Mouse (Mus musculus): ENCODE results near the gene Fam71d. TPM values are rescaled to one million over a fixed set of nuclear protein-coding genes. Genes with fewer than 3 reads are reported as not detected.

The Fam71d gene
- not detected in 2 replicates for polyA plus RNA-seq (2015; fragmentation: Nextera tagmentation; extraction: Ambion mirVana)

DNA sequence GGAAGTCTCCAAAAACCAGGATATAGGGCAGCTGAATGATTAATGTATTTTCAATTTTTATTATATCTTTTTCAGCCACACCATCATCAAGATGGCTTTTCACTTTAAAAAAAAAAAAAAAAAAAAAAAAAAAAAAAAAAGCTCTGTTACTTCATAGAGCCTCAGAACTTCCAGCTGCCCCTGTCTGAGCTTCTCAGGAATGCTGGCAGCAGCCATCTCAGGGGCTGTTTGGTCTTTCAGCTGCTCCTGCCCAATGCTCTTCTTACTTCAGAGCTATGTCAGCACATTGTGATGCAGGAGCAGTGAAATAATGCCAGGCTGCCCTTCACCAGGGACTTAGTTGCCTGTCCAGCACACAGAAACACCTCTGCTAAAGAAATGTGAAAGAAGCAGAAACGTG lies at the start of gene Fam71d:
Fam71d (plus strand) TSS at position 211 of the 400 bp plus-strand sequence.
- no peak for ATAC-seq (ENCODE audit: insufficient number of reproducible peaks, low FRiP score, low TSS enrichment, low read depth)
- H3K36me3 ChIP-seq, result no peaks in the 10 kb centered on the region
- no peak within 1 kb of the TSS for H3K9ac ChIP-seq
- H3K27ac ChIP-seq (replicated peaks), result no peak within 1 kb of the TSS
- no peak within 1 kb of the TSS for H3K4me3 ChIP-seq (replicated peaks)
- WGBS, result 81% methylated on average over 1 of the region's 1 CpGs
- H3K4me2 ChIP-seq (replicated peaks), result no peak within 1 kb of the TSS
- no peaks in the 10 kb centered on the region for H3K9me3 ChIP-seq (replicated peaks)
- H3K4me1 ChIP-seq, result no peaks in the 10 kb centered on the region
- no peaks in the 10 kb centered on the region for H3K27me3 ChIP-seq

- Histone ChIP-seq H3K27me3 (no peaks in the 10 kb centered on the region), H3K9me3 (replicated peaks) (no peaks in the 10 kb centered on the region), H3K4me2 (replicated peaks) (no peak overlapping the region), H3K36me3 (no peaks in the 10 kb centered on the region), H3K4me1 (no peaks in the 10 kb centered on the region), H3K4me3 (replicated peaks) (no peak overlapping the region), H3K27ac (replicated peaks) (no peak overlapping the region), H3K9ac (no peak overlapping the region)
- 67% methylated on average over 2 of the region's 2 CpGs for WGBS
- ATAC-seq (ENCODE audit: insufficient number of reproducible peaks, low FRiP score, low TSS enrichment, low read depth), result no peak
These were observed 47.6 kb upstream of the Fam71d start for GRCm38 (mm10) chr12:78643691-78644090.

DNA sequence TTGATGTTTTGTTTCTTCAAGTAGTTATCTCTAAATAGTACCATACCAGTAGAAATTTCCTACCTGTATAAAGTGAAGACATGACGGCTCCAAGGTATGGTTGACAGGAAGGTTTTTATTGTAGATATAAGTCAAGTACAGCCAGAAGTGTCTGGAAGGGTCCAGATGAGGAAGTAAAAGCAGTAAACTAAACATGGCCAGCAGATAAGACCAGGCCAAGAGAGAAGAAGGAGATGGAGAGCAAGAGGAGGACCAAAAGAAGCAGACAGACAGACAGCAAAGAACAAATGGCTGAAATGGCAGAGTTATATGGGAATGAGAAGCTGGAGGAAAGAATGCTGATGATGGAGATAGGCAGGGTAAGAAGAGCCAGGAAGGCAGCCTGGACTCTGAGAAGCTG lies 46.1 kb upstream of the Fam71d start:
- WGBS, result 94% methylated on average over 1 of the region's 1 CpGs

GRCm38 (mm10) chr12:78659718-78660304 lies 31.5 kb upstream of the Fam71d start:
- WGBS, result 62% methylated on average over 2 of the region's 2 CpGs
- no peak overlapping the region for H3K4me2 ChIP-seq (replicated peaks)
- H3K9ac ChIP-seq, result no peak overlapping the region

More for the DNA sequence above, 46.1 kb upstream of the Fam71d start:
- Histone ChIP-seq H3K9me3 (replicated peaks) (no peaks in the 10 kb centered on the region), H3K4me2 (replicated peaks) (no peak overlapping the region), H3K4me1 (no peaks in the 10 kb centered on the region), H3K27ac (replicated peaks) (no peak overlapping the region), H3K4me3 (replicated peaks) (no peak overlapping the region), H3K27me3 (no peaks in the 10 kb centered on the region), H3K36me3 (no peaks in the 10 kb centered on the region), H3K9ac (no peak overlapping the region)
- no peak for ATAC-seq (ENCODE audit: insufficient number of reproducible peaks, low FRiP score, low TSS enrichment, low read depth)

DNA sequence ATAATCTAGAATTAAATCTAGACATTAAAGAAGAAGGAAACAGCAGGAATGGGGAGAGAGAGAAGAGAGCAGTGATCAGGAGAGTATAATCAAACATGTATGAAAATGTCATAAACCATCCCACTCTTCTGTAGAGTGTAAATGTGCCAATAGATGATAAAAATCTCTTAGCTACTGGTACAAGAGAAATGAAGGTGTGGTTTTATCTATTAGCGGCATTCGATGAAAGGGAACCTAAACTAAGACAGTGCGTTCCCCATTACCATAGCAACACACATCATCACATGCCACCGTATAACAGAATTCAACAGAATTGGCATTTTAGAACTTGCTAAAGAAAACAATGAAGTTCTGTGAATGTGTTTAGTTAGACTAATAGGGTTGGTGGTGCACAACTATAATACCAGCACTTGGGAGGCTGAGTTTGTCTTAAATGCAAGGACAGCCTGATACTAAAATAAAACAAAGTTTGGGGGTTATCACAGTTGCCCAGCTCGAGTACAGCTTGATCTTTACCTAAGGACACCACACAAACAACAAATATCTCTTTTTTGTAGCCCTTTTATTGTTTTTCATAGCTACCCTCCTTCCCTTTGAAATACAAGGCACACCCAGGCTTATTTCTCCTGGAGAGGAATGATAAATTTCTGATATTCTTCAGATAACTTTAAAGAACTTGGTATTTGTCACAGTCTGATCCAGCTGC lies 13.1 kb upstream of the Fam71d start:
- Histone ChIP-seq H3K27ac (replicated peaks) (no peak overlapping the region), H3K9ac (no peak overlapping the region), H3K4me1 (no peaks in the 10 kb centered on the region), H3K4me2 (replicated peaks) (no peak overlapping the region), H3K4me3 (replicated peaks) (no peak overlapping the region), H3K9me3 (replicated peaks) (no peaks in the 10 kb centered on the region), H3K27me3 (no peaks in the 10 kb centered on the region), H3K36me3 (no peaks in the 10 kb centered on the region)
- ATAC-seq (ENCODE audit: insufficient number of reproducible peaks, low FRiP score, low TSS enrichment, low read depth), result no peak
- WGBS, result 89% methylated on average over 5 of the region's 5 CpGs

More at GRCm38 (mm10) chr12:78659718-78660304, 31.5 kb upstream of the Fam71d start:
- Histone ChIP-seq H3K4me3 (replicated peaks) (no peak overlapping the region), H3K27ac (replicated peaks) (no peak overlapping the region), H3K36me3 (no peaks in the 10 kb centered on the region), H3K4me1 (no peaks in the 10 kb centered on the region), H3K27me3 (no peaks in the 10 kb centered on the region), H3K9me3 (replicated peaks) (no peaks in the 10 kb centered on the region)
- ATAC-seq (ENCODE audit: insufficient number of reproducible peaks, low FRiP score, low TSS enrichment, low read depth), result no peak

DNA sequence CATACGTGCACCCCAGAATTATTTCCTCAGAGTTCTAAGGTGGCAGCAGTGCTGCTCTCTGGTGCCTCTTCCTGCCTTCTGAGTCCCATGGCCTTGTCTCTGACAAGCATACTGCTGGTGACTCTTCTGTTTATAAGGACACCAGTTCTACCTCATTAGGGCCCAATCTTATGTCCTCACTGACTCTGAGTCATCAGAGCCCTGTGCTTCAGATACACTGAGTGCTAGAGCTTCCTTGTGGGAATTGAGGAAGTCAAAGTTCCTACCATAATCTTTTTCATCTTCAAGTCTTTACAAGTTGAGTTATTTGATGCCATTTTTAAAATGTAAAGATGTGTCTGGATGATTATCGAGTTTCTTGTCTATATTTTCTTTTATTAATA lies 12.5 kb upstream of the Fam71d start:
- ATAC-seq (ENCODE audit: insufficient number of reproducible peaks, low FRiP score, low TSS enrichment, low read depth), result no peak
- H3K9me3 ChIP-seq (replicated peaks), result no peaks in the 10 kb centered on the region
- WGBS, result 85% methylated on average over 2 of the region's 2 CpGs
- H3K36me3 ChIP-seq, result no peaks in the 10 kb centered on the region
- H3K4me1 ChIP-seq, result no peaks in the 10 kb centered on the region
- H3K4me2 ChIP-seq (replicated peaks), result no peak overlapping the region
- no peak overlapping the region for H3K9ac ChIP-seq
- no peaks in the 10 kb centered on the region for H3K27me3 ChIP-seq
- no peak overlapping the region for H3K4me3 ChIP-seq (replicated peaks)
- H3K27ac ChIP-seq (replicated peaks), result no peak overlapping the region

GRCm38 (mm10) chr12:78681048-78681447 lies 10.3 kb upstream of the Fam71d start:
- H3K9me3 ChIP-seq (replicated peaks), result no peaks in the 10 kb centered on the region
- ATAC-seq (ENCODE audit: insufficient number of reproducible peaks, low FRiP score, low TSS enrichment, low read depth), result no peak
- no peak overlapping the region for H3K27ac ChIP-seq (replicated peaks)
- H3K9ac ChIP-seq, result no peak overlapping the region
- H3K4me3 ChIP-seq (replicated peaks), result no peak overlapping the region
- no peaks in the 10 kb centered on the region for H3K36me3 ChIP-seq
- H3K4me1 ChIP-seq, result no peaks in the 10 kb centered on the region
- no peak overlapping the region for H3K4me2 ChIP-seq (replicated peaks)
- H3K27me3 ChIP-seq, result no peaks in the 10 kb centered on the region
- WGBS, result 89% methylated on average over 2 of the region's 2 CpGs

GRCm38 (mm10) chr12:78682279-78682678 lies 9.1 kb upstream of the Fam71d start:
- no peak for ATAC-seq (ENCODE audit: insufficient number of reproducible peaks, low FRiP score, low TSS enrichment, low read depth)
- Histone ChIP-seq H3K4me2 (replicated peaks) (no peak overlapping the region), H3K9ac (no peak overlapping the region), H3K27me3 (no peaks in the 10 kb centered on the region), H3K36me3 (no peaks in the 10 kb centered on the region), H3K9me3 (replicated peaks) (no peaks in the 10 kb centered on the region), H3K4me1 (no peaks in the 10 kb centered on the region), H3K4me3 (replicated peaks) (no peak overlapping the region), H3K27ac (replicated peaks) (no peak overlapping the region)
- 76% methylated on average over 4 of the region's 4 CpGs for WGBS

DNA sequence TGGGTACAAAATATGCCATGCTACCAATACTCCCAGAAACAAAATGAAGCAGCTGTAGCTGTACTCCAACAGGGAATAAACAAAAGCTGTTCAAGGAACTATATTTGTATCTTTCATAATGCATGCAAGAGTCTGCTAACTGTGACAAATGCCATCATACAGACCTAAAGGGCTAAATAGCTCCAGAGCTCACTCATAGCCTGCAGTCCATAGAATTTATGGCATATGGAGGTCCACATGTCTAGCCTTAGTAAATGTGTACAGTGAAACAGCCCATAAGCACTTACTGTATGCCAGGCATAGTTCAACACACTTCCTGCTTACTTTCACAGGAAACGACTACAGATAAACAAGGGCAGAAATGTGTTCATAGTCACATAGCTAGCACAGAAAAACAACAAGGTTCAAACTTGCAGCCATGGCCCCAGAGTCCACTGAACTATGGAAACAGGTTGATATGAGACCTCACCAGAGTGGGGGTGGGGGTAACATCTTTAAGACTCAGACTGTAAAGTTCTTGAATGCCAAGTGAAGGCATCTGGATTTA lies 5.6 kb upstream of the Fam71d start:
- no peaks in the 10 kb centered on the region for H3K4me1 ChIP-seq
- no peak for ATAC-seq (ENCODE audit: insufficient number of reproducible peaks, low FRiP score, low TSS enrichment, low read depth)
- no peaks in the 10 kb centered on the region for H3K27me3 ChIP-seq
- no peak overlapping the region for H3K9ac ChIP-seq
- no peak overlapping the region for H3K4me3 ChIP-seq (replicated peaks)
- no peak overlapping the region for H3K4me2 ChIP-seq (replicated peaks)
- H3K36me3 ChIP-seq, result no peaks in the 10 kb centered on the region
- H3K9me3 ChIP-seq (replicated peaks), result no peaks in the 10 kb centered on the region
- 73% methylated on average over 1 of the region's 1 CpGs for WGBS
- no peak overlapping the region for H3K27ac ChIP-seq (replicated peaks)

- Histone ChIP-seq H3K4me2 (replicated peaks) (no peak overlapping the region), H3K9me3 (replicated peaks) (no peaks in the 10 kb centered on the region), H3K27ac (replicated peaks) (no peak overlapping the region), H3K9ac (no peak overlapping the region), H3K4me3 (replicated peaks) (no peak overlapping the region), H3K36me3 (no peaks in the 10 kb centered on the region), H3K4me1 (no peaks in the 10 kb centered on the region), H3K27me3 (no peaks in the 10 kb centered on the region)
- ATAC-seq (ENCODE audit: insufficient number of reproducible peaks, low FRiP score, low TSS enrichment, low read depth), result no peak
- 82% methylated on average over 5 of the region's 5 CpGs for WGBS
These were observed 2.5 kb upstream of the Fam71d start for GRCm38 (mm10) chr12:78688876-78689275.

DNA sequence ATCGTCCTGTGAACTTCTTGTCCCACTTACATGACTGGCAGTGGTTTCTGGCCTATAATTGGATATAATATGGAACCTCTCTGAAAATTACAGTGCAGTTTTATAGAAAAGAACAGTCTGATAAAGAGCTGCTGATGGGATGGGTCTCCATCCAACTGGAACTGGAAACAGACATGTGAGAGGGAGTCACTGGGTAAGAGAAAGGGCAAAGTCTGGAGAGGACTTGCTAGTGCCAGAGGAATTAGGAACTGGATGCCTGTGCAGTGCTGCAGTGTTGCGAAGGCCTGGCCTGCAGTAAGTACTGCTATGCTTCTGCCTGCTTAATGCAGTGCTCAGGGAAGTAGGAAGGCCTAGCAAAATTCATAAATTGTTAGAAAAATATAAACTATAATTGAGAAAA lies 1.9 kb downstream of the Fam71d start:
- Histone ChIP-seq H3K36me3 (no peaks in the 10 kb centered on the region), H3K4me3 (replicated peaks) (no peak overlapping the region), H3K27me3 (no peaks in the 10 kb centered on the region), H3K9ac (no peak overlapping the region), H3K9me3 (replicated peaks) (no peaks in the 10 kb centered on the region), H3K4me1 (no peaks in the 10 kb centered on the region), H3K4me2 (replicated peaks) (no peak overlapping the region), H3K27ac (replicated peaks) (no peak overlapping the region)
- 85% methylated on average over 2 of the region's 2 CpGs for WGBS
- ATAC-seq (ENCODE audit: insufficient number of reproducible peaks, low FRiP score, low TSS enrichment, low read depth), result no peak

- Histone ChIP-seq H3K4me2 (replicated peaks) (no peak overlapping the region), H3K27me3 (no peaks in the 10 kb centered on the region), H3K4me3 (replicated peaks) (no peak overlapping the region), H3K9me3 (replicated peaks) (no peaks in the 10 kb centered on the region), H3K36me3 (no peaks in the 10 kb centered on the region), H3K27ac (replicated peaks) (no peak overlapping the region), H3K9ac (no peak overlapping the region), H3K4me1 (no peaks in the 10 kb centered on the region)
- ATAC-seq (ENCODE audit: insufficient number of reproducible peaks, low FRiP score, low TSS enrichment, low read depth), result no peak
- whole genome bisulfite sequencing, result 75% methylated on average over 2 of the region's 2 CpGs
These were observed 26.4 kb downstream of the Fam71d start for GRCm38 (mm10) chr12:78717783-78718182.
